Mouse (Mus musculus) myocyte (in vitro differentiated cells): Measurements from ENCODE around the gene Rhd. TPM values are rescaled to one million over a fixed set of nuclear protein-coding genes. Genes with fewer than 3 reads are reported as not detected.

Source experiments
- H3K27me3 ChIP-seq: one replicate; pipeline ENCODE4 v1.6.1; 2011; ENCODE audit not compliant: control insufficient read depth, insufficient read depth, insufficient read length
- H3K36me3 ChIP-seq: one replicate; pipeline ENCODE4 v1.6.1; 2011; ENCODE audit not compliant: control insufficient read depth, insufficient read depth
- H3K4me2 ChIP-seq: one replicate; pipeline ENCODE4 v1.6.1; 2011; ENCODE audit warnings: low read depth, control low read depth
- H3K4me3 ChIP-seq: one replicate; pipeline ENCODE4 v1.5.1; 2011; ENCODE audit warnings: mild to moderate bottlenecking, control low read depth, moderate library complexity
- H3K79me2 ChIP-seq: one replicate; pipeline ENCODE4 v1.6.1; 2011; ENCODE audit not compliant: control insufficient read depth, insufficient read depth
- H3ac ChIP-seq: one replicate; pipeline ENCODE4 v1.6.1; 2011; ENCODE audit not compliant: control insufficient read depth, insufficient read length
- CEBPB ChIP-seq: IDR thresholded peaks from 2 replicates; pipeline ENCODE4 v1.6.1; 2011; ENCODE audit warnings: mild to moderate bottlenecking, moderate library complexity; ENCODE audit not compliant: poor library complexity, insufficient read depth, severe bottlenecking
- E2F4 ChIP-seq: IDR thresholded peaks from one replicate; pipeline ENCODE4 v1.6.1; 2011; ENCODE audit warnings: mild to moderate bottlenecking, control low read depth, moderate library complexity; ENCODE audit not compliant: insufficient read depth
- MAX ChIP-seq: IDR thresholded peaks from one replicate; pipeline ENCODE4 v1.6.1; 2011; ENCODE audit warnings: low read depth, mild to moderate bottlenecking, control low read depth
- MYOD1 ChIP-seq, 3 experiments: IDR thresholded peaks; one replicate each; pipeline ENCODE4 v1.6.1; 2011; ENCODE audit warnings: control low read depth in 2 of 3, low read depth in 2 of 3, mild to moderate bottlenecking in 2 of 3, moderate library complexity in 1 of 3; ENCODE audit not compliant: insufficient read length in 2 of 3, control insufficient read depth in 1 of 3
- MYOG ChIP-seq, 3 experiments: IDR thresholded peaks; one replicate each; pipeline ENCODE4 v1.6.1; 2011; ENCODE audit warnings: control low read depth in 2 of 3, low read depth in 2 of 3, mild to moderate bottlenecking in 2 of 3; ENCODE audit not compliant: insufficient read length in 2 of 3, control insufficient read depth in 1 of 3, insufficient read depth in 1 of 3
- POLR2A ChIP-seq: IDR thresholded peaks from one replicate; pipeline ENCODE4 v1.6.1; 2011; ENCODE audit warnings: low read depth, mild to moderate bottlenecking, control low read depth, moderate library complexity; ENCODE audit not compliant: insufficient read length
- POLR2AphosphoS2 ChIP-seq: IDR thresholded peaks from one replicate; pipeline ENCODE4 v1.6.1; 2011; ENCODE audit warnings: low read depth, control low read depth; ENCODE audit not compliant: insufficient read length
- REST ChIP-seq: IDR thresholded peaks from one replicate; pipeline ENCODE4 v1.6.1; 2011; ENCODE audit warnings: mild to moderate bottlenecking, control low read depth, moderate library complexity; ENCODE audit not compliant: insufficient read depth, insufficient read length
- SRF ChIP-seq: IDR thresholded peaks from one replicate; pipeline ENCODE4 v1.6.1; 2011; ENCODE audit warnings: low read depth; ENCODE audit not compliant: control insufficient read depth, insufficient read length
- TCF12 ChIP-seq: IDR thresholded peaks from one replicate; pipeline ENCODE4 v1.6.1; 2011; ENCODE audit warnings: mild to moderate bottlenecking, control low read depth; ENCODE audit not compliant: poor library complexity, insufficient read depth, severe bottlenecking
- TCF3 ChIP-seq: IDR thresholded peaks from one replicate; pipeline ENCODE4 v1.6.1; 2011; ENCODE audit warnings: low read depth, control low read depth; ENCODE audit not compliant: insufficient read length
- USF1 ChIP-seq: IDR thresholded peaks from one replicate; pipeline ENCODE4 v1.6.1; 2011; ENCODE audit warnings: low read depth, mild to moderate bottlenecking, control low read depth, moderate library complexity
- polyA plus RNA-seq: library from polyadenylated mRNA; unstranded; fragments of >200 nt; fragmentation: generic; extraction: Trizol; gene quantifications from one replicate; pipeline ENCODE4 v1.2.1, GENCODE M21; 2012; ENCODE audit warnings: missing spikeins

The Rhd gene
- polyA plus RNA-seq, 1 experiment = 0.98 TPM

DNA sequence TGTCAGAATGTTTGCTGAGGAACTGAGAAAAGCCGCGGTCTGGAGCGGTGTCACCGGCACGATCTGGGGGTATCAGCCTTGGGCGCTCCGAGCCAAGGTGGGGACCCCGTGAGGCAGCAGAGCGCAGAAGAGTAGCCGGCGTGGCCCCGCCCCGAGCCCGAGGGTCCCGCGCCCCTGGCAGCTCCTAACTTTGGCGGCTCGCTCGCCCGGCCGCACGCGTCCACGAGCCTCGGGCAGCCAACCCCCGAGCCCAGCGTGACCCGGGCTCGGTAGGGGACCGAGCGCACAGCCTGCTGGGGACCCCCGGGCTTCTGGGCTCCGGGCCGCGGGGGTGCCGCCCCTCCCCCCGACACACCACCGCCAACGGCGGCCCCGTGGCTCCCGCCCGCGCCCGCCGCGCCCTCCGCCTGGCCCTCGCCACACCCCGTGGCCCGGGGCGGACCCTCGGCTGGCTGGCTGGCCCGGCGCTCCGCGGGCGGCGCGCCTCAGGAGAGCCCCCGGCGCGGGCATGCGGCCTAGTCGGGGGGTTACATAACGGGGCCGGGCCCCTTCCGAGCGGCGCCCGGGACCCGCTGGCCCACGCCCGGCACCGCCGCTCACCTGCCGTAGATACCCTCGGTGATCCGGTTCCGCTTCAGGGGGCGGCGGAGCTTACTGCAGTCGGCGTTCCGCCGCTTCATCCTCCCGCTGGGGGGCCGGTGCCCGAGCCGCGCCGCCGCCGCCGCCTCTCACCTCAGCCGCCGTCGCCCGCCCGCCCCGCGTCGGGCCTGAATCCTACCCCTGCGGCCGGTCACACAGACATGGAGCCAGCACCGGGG lies 11.7 kb upstream of the Rhd start:
- H3K36me3 ChIP-seq = no peaks in the 10 kb centered on the region
- TF ChIP-seq MYOD1 (IDR thresholded peaks at IDR 0.05; ENCODE audit: control insufficient read depth in 1 of 3, insufficient read length in 2 of 3, low read depth in 2 of 3) = no peak

GRCm38 (mm10) chr4:134853259-134853636 lies 11.1 kb upstream of the Rhd start, which contains the start of gene Maco1:
Gene Maco1 (minus strand): TSS chr4:134853345.
- peak within 1 kb of the TSS; percentile 78 for H3ac ChIP-seq
- peak within 1 kb of the TSS; percentile 91 for H3K4me2 ChIP-seq
- peak within 1 kb of the TSS; percentile 37 for H3K4me3 ChIP-seq
- no peaks in the 10 kb centered on the region for H3K36me3 ChIP-seq
- H3K79me2 ChIP-seq = peaks cover 34% of the 10 kb centered on the region
- H3K27me3 ChIP-seq = no peaks in the 10 kb centered on the region
- TF ChIP-seq POLR2A = peak; percentile 33
- TF ChIP-seq TCF3 = no peak
- no peak for TF ChIP-seq USF1
- TF ChIP-seq E2F4 = no peak
- TF ChIP-seq POLR2AphosphoS2 = no peak

More for the DNA sequence above, 11.7 kb upstream of the Rhd start:
- H3K4me2 ChIP-seq = peak overlapping the region; percentile 81
- H3K27me3 ChIP-seq = no peaks in the 10 kb centered on the region
- H3ac ChIP-seq = peak overlapping the region; percentile 78
- peaks cover 40% of the 10 kb centered on the region for H3K79me2 ChIP-seq
- peak overlapping the region; percentile 37 for H3K4me3 ChIP-seq

GRCm38 (mm10) chr4:134853637-134854485 lies 10.5 kb upstream of the Rhd start:
- no peaks in the 10 kb centered on the region for H3K27me3 ChIP-seq
- H3K4me2 ChIP-seq = peak overlapping the region; percentile 91
- H3ac ChIP-seq = peak overlapping the region; percentile 78
- no peaks in the 10 kb centered on the region for H3K36me3 ChIP-seq
- peak; percentile 32 for TF ChIP-seq SRF
- TF ChIP-seq MYOD1 (IDR thresholded peaks at IDR 0.05; ENCODE audit: control insufficient read depth in 1 of 3, insufficient read length in 2 of 3, low read depth in 2 of 3) = no peak
- TF ChIP-seq MAX = no peak
- TF ChIP-seq TCF12 = no peak
- peak; percentile 75 for TF ChIP-seq POLR2A
- no peak for TF ChIP-seq USF1
- TF ChIP-seq POLR2AphosphoS2 = peak; percentile 60
- no peak for TF ChIP-seq CEBPB
- peak in 1 of 3 experiments; percentile 42 for TF ChIP-seq MYOG (IDR thresholded peaks at IDR 0.05; ENCODE audit: control insufficient read depth in 1 of 3, insufficient read depth in 1 of 3, insufficient read length in 2 of 3, low read depth in 2 of 3)
- TF ChIP-seq TCF3 = no peak
- no peak for TF ChIP-seq E2F4
- no peak for TF ChIP-seq REST
- peaks cover 34% of the 10 kb centered on the region for H3K79me2 ChIP-seq
- peak overlapping the region; percentile 37 for H3K4me3 ChIP-seq

DNA sequence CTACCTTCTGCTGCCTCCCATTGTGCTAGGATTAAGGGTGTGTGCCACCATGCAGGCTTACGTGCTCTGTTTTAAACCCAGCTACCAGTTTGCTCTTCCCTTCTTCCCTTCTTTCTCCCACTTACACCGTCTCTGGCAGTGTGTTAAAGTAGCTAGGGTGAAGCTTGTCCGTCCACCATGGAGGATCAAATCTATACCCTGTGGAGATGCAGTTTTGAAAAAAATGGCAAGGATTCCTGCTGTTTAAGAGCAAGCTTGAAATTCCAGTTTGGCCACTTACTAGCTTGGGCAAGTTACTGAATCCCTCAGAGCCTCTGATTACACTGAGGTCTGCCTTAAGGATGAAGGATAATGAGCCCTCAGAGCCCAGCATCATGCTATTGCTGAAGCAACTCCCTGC lies 9.0 kb upstream of the Rhd start:
- Histone ChIP-seq H3K27me3 (peaks cover under 1% of the 10 kb centered on the region), H3K79me2 (peaks cover 21% of the 10 kb centered on the region), H3K4me3 (no peak overlapping the region), H3ac (no peak overlapping the region), H3K36me3 (no peaks in the 10 kb centered on the region), H3K4me2 (no peak overlapping the region)
- no peak for TF ChIP-seq REST
- TF ChIP-seq E2F4 = no peak
- no peak for TF ChIP-seq SRF

DNA sequence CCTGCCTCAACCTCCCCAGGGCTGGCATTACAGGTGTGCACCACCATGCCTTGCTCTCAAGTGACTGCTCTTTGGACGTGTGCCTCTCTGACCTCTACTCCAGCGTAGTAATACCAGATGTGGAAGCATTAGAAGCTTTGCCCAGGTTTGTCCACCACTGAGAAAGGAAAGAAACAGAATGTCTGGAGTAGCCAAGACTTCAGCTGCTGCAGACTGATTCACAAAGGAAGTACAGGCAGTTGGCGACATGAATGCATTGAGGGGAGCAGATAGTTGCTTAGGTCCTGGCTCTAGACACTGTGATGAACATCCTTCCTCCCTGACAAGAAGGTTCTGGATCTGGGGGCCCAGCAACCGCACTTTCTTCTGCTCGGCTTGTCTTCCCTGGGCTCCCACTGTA lies 8.3 kb upstream of the Rhd start:
- H3K79me2 ChIP-seq = peaks cover 14% of the 10 kb centered on the region
- no peaks in the 10 kb centered on the region for H3K36me3 ChIP-seq
- H3K27me3 ChIP-seq = peaks cover 3% of the 10 kb centered on the region
- H3ac ChIP-seq = no peak overlapping the region
- no peak overlapping the region for H3K4me2 ChIP-seq
- H3K4me3 ChIP-seq = no peak overlapping the region
- TF ChIP-seq SRF (no peak), TCF3 (no peak), MYOG (IDR thresholded peaks at IDR 0.05; ENCODE audit: control insufficient read depth in 1 of 3, insufficient read depth in 1 of 3, insufficient read length in 2 of 3, low read depth in 2 of 3) (no peak), REST (no peak), USF1 (no peak), MYOD1 (IDR thresholded peaks at IDR 0.05; ENCODE audit: control insufficient read depth in 1 of 3, insufficient read length in 2 of 3, low read depth in 2 of 3) (no peak), CEBPB (no peak)
